Mouse (Mus musculus) neural tube, embryonic 14.5 days (tissue): ENCODE measurements around the gene Mdm4. TPM values are rescaled to one million over a fixed set of nuclear protein-coding genes. Genes with fewer than 3 reads are reported as not detected.
A peak's percentile ranks its signal among the peaks of the same experiment; 100 is the strongest.
"Not testable (repeated sequence)": the region's sequence is repeated elsewhere in the genome, so short reads cannot be mapped to it uniquely, and the experiment has no call there.

Source experiments
- ATAC-seq: fragments of 200-750 bp; cut with Nextera tagmentation; 2 replicates; pipeline ENCODE4 v1.8.0; 2017; ENCODE audit warnings: low read depth, mild to moderate bottlenecking, moderate TSS enrichment, moderate library complexity
- H3K27ac ChIP-seq: fragments of 300-500 bp; sonication (generic); 2 replicates; pipeline ENCODE4 v1.5.1; 2014; ENCODE audit warnings: low read depth, mild to moderate bottlenecking, control low read depth, low read length, moderate library complexity, mixed read lengths
- H3K27me3 ChIP-seq: fragments of 300-500 bp; sonication (generic); 2 replicates; pipeline ENCODE4 v1.6.1; 2014; ENCODE audit warnings: low read length; ENCODE audit not compliant: control insufficient read depth, insufficient read depth
- H3K36me3 ChIP-seq: fragments of 300-500 bp; sonication (generic); 2 replicates; pipeline ENCODE4 v1.6.1; 2014; ENCODE audit warnings: low read length, mixed read lengths; ENCODE audit not compliant: control insufficient read depth, insufficient read depth
- H3K4me1 ChIP-seq: fragments of 300-500 bp; sonication (generic); 2 replicates; pipeline ENCODE4 v1.6.1; 2014; ENCODE audit warnings: low read length; ENCODE audit not compliant: control insufficient read depth, insufficient read depth
- H3K4me2 ChIP-seq: fragments of 300-500 bp; sonication (generic); 2 replicates; pipeline ENCODE4 v1.6.1; 2014; ENCODE audit warnings: mild to moderate bottlenecking, low read depth, low read length, control low read depth
- H3K4me3 ChIP-seq: fragments of 300-500 bp; sonication (generic); 2 replicates; pipeline ENCODE4 v1.5.1; 2014; ENCODE audit warnings: low read depth, low read length, control low read depth, mixed read lengths
- H3K9ac ChIP-seq: fragments of 300-500 bp; sonication (generic); replicated peaks from 2 replicates; pipeline ENCODE4 v1.6.1; 2014; ENCODE audit warnings: low read depth, mild to moderate bottlenecking, control low read depth, low read length, mixed read lengths
- H3K9me3 ChIP-seq: fragments of 300-500 bp; sonication (generic); 2 replicates; pipeline ENCODE4 v1.6.1; 2016; ENCODE audit warnings: low read length; ENCODE audit not compliant: control insufficient read depth
- WGBS: fragments of 180-500 bp; shearing (Covaris S2); extraction: QIAGEN DNeasy Blood & Tissue Kit; methylation state at CpG from one replicate; pipeline ENCODE4 v1.1.7; 2014; 5-methylcytosine and 5-hydroxymethylcytosine counted together
- polyA plus RNA-seq: library from polyadenylated mRNA; unstranded; fragments of >200 nt; fragmentation: Nextera tagmentation; extraction: Ambion mirVana; gene quantifications from 2 replicates; pipeline ENCODE4 v1.2.1, GENCODE M21; 2014

Gene Mdm4
- polyA plus RNA-seq, 1 experiment from 2014 or later = 78.8 TPM

- Histone ChIP-seq H3K27me3 (peaks cover 3% of the 10 kb centered on the region; the same call in 1 of the 2 replicates), H3K4me2 (peak overlapping the region; percentile 89), H3K27ac (peak overlapping the region; percentile 97), H3K9ac (peak overlapping the region; percentile 98), H3K36me3 (no peaks in the 10 kb centered on the region), H3K4me3 (peak overlapping the region; percentile 97), H3K9me3 (no peaks in the 10 kb centered on the region), H3K4me1 (peaks cover 27% of the 10 kb centered on the region; the same call in 1 of the 2 replicates)
- WGBS = under 1% methylated on average over 57 of the region's 71 CpGs
- ATAC-seq = peak; percentile 92
Measured at GRCm38 (mm10) chr1:133045861-133046440, 15.6 kb upstream of the Mdm4 start.

- no peaks in the 10 kb centered on the region for H3K9me3 ChIP-seq
- WGBS = 5% methylated on average over 15 of the region's 15 CpGs
- ATAC-seq = no peak; the same call in 1 of the 2 replicates
Measured at GRCm38 (mm10) chr1:133045011-133045860, 14.9 kb upstream of the Mdm4 start, which contains the start of gene Pik3c2b. Gene Pik3c2b, plus strand, starts transcription at chr1:133045667.

GRCm38 (mm10) chr1:133039505-133039949 is 9.2 kb upstream of the Mdm4 start:
- H3K9ac ChIP-seq = no peak overlapping the region
- H3K36me3 ChIP-seq = no peaks in the 10 kb centered on the region
- 6% methylated on average over 4 of the region's 4 CpGs for WGBS
- no peaks in the 10 kb centered on the region for H3K9me3 ChIP-seq
- no peak overlapping the region for H3K4me3 ChIP-seq
- no peaks in the 10 kb centered on the region for H3K4me1 ChIP-seq
- peak; percentile 73 for ATAC-seq
- no peak overlapping the region for H3K4me2 ChIP-seq
- H3K27ac ChIP-seq = no peak overlapping the region
- H3K27me3 ChIP-seq = no peaks in the 10 kb centered on the region

More at GRCm38 (mm10) chr1:133045011-133045860, 14.9 kb upstream of the Mdm4 start, which contains the start of gene Pik3c2b:
- H3K27me3 ChIP-seq = peaks cover 3% of the 10 kb centered on the region; the same call in 1 of the 2 replicates
- peak within 1 kb of the TSS; percentile 97 for H3K4me3 ChIP-seq
- peak within 1 kb of the TSS; percentile 98 for H3K9ac ChIP-seq
- H3K4me1 ChIP-seq = peaks cover 26% of the 10 kb centered on the region; the same call in 1 of the 2 replicates
- no peaks in the 10 kb centered on the region for H3K36me3 ChIP-seq
- H3K27ac ChIP-seq = peak within 1 kb of the TSS; percentile 97
- peak within 1 kb of the TSS; percentile 89 for H3K4me2 ChIP-seq

- H3K9ac ChIP-seq, H3K4me3 ChIP-seq, H3K4me1 ChIP-seq, ATAC-seq, H3K36me3 ChIP-seq, H3K27ac ChIP-seq, H3K4me2 ChIP-seq, H3K9me3 ChIP-seq, H3K27me3 ChIP-seq: not testable (repeated sequence)
- 67% methylated on average over 7 of the region's 7 CpGs for WGBS
Measured at GRCm38 (mm10) chr1:133034682-133035081, 4.3 kb upstream of the Mdm4 start.

- Histone ChIP-seq H3K4me1 (peaks cover 3% of the 10 kb centered on the region; the same call in 1 of the 2 replicates), H3K27ac (no peak overlapping the region), H3K9ac (no peak overlapping the region), H3K4me2 (peak overlapping the region; percentile 56; the same call in 1 of the 2 replicates), H3K4me3 (peak overlapping the region; percentile 47), H3K9me3 (no peaks in the 10 kb centered on the region), H3K27me3 (no peaks in the 10 kb centered on the region), H3K36me3 (no peaks in the 10 kb centered on the region)
- 3% methylated on average over 11 of the region's 11 CpGs for WGBS
- peak; percentile 78 for ATAC-seq
Measured at GRCm38 (mm10) chr1:133034091-133034460, 3.7 kb upstream of the Mdm4 start.

GRCm38 (mm10) chr1:133033316-133034090 is 3.1 kb upstream of the Mdm4 start:
- Histone ChIP-seq H3K27ac (no peak overlapping the region), H3K36me3 (no peaks in the 10 kb centered on the region), H3K9ac (peak overlapping the region; percentile 41; the same call in 1 of the 2 replicates), H3K4me1 (peaks cover 3% of the 10 kb centered on the region; the same call in 1 of the 2 replicates), H3K4me3 (peak overlapping the region; percentile 47), H3K4me2 (peak overlapping the region; percentile 56), H3K27me3 (no peaks in the 10 kb centered on the region), H3K9me3 (no peaks in the 10 kb centered on the region)
- peak; percentile 82 for ATAC-seq
- under 1% methylated on average over 28 of the region's 28 CpGs for WGBS

GRCm38 (mm10) chr1:133032981-133033315 is 2.6 kb upstream of the Mdm4 start:
- Histone ChIP-seq H3K4me3 (peak overlapping the region; percentile 47), H3K27ac (no peak overlapping the region), H3K9me3 (no peaks in the 10 kb centered on the region), H3K36me3 (no peaks in the 10 kb centered on the region), H3K9ac (peak overlapping the region; percentile 41; the same call in 1 of the 2 replicates), H3K4me1 (peaks cover 3% of the 10 kb centered on the region; the same call in 1 of the 2 replicates), H3K27me3 (no peaks in the 10 kb centered on the region), H3K4me2 (peak overlapping the region; percentile 56)
- 7% methylated on average over 5 of the region's 5 CpGs for whole genome bisulfite sequencing
- 0 out of 2 replicates have a peak, but pooled peaks have one; percentile 23 for ATAC-seq

- Histone ChIP-seq H3K4me2 (no peak overlapping the region), H3K4me3 (no peak overlapping the region), H3K27me3 (no peaks in the 10 kb centered on the region), H3K4me1 (peaks cover 3% of the 10 kb centered on the region; the same call in 1 of the 2 replicates), H3K36me3 (no peaks in the 10 kb centered on the region), H3K9ac (no peak overlapping the region), H3K9me3 (no peaks in the 10 kb centered on the region), H3K27ac (no peak overlapping the region)
- no peak for ATAC-seq
- 88% methylated on average over 3 of the region's 3 CpGs for WGBS
Measured at GRCm38 (mm10) chr1:133029744-133030143, 617 bp downstream of the Mdm4 start.
